9 mouse cellular contexts compared by ENCODE assay signal in the genomic region with DNA sequence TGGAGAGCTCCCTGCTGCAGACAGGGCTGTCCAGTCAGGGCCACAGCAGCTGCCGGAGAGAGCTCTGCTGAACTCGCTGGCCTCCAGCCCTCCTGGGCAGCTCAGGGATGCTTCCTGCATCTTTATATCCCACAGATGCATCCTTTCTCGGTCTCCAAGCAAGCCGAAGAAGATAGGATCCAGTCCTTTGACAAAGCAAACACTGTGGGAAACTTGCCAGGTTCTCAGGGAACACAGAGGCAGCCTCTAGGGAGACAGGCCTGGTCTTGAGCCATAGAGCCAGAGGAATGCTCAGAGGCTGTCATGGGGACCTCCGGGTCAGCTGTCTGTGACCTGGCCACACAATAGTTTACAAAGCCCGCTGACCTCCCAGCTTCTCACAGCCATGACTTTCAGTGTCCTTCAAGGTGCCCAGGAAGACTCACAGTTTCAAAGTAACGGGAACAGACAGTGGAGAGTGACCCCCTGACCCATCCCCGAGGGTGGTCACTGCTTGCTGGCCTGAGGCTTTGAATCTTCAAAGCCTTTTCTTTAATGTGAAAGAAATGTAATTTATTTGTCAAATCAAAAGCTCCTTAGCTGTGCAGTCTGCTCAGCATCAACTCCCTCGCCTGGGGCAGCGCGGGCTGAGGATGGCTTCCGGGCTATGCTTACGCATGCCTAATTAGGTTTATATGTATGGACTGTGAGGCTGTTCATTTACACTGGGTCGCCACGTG.
DNase-seq lines count a peak whose midpoint lies in the region; ATAC-seq lines count a peak whose summit lies in the region.
"Had no signal": no experiment of that assay in that cellular context is flagged by ENCODE, and none has a peak within 500 bp of the region (broad histone marks: within the 10 kb centered on the region; RNA-seq: fewer than 3 reads in every experiment).

No protein-coding gene starts in this region.

- H3K9me3 ChIP-seq in forebrain, embryonic 11.5 days (ENCODE audit: control insufficient read depth, low read length) = no peaks in the 10 kb centered on the region
- H3K9me3 ChIP-seq in hindbrain, embryonic 14.5 days (ENCODE audit: control insufficient read depth, low read length) = no peaks in the 10 kb centered on the region
- H3K9me3 ChIP-seq: limb, embryonic 15.5 days; stomach, embryonic 15.5 days had no signal

- H3K27ac ChIP-seq in forebrain, embryonic 11.5 days (ENCODE audit: low read depth, low read length) = no peak overlapping the region
- H3K27ac ChIP-seq in hindbrain, embryonic 14.5 days = peak overlapping the region; percentile 34; the same call in 1 of the 2 replicates
- H3K27ac ChIP-seq: limb, embryonic 15.5 days; stomach, embryonic 15.5 days had no signal

- DNase-seq in embryo, embryonic 10.5 days (ENCODE audit: low spot score) = peak; percentile 79
- no peak for DNase-seq in forebrain, embryonic 11.5 days (ENCODE audit: low spot score)
- peak; percentile 53 for DNase-seq in hindbrain, embryonic 14.5 days (ENCODE audit: low spot score)
- DNase-seq in lung, postnatal 14 days = peak; percentile 25
- DNase-seq in spleen, adult 18-20 months = no peak
- no peak for DNase-seq in ovary, postnatal 36 days (ENCODE audit: low spot score)
- DNase-seq in cerebellum, adult 8-10 months = no peak

- H3K9ac ChIP-seq in forebrain, embryonic 11.5 days (ENCODE audit: low read length) = no peak overlapping the region
- H3K9ac ChIP-seq in hindbrain, embryonic 14.5 days = peak overlapping the region; percentile 9; the same call in 1 of the 2 replicates
- H3K9ac ChIP-seq: limb, embryonic 15.5 days; stomach, embryonic 15.5 days had no signal

- peaks cover 5% of the 10 kb centered on the region; the same call in 1 of the 2 replicates for H3K4me1 ChIP-seq in forebrain, embryonic 11.5 days (replicated peaks; ENCODE audit: control insufficient read depth, insufficient read depth, low read length)
- H3K4me1 ChIP-seq in hindbrain, embryonic 14.5 days (replicated peaks; ENCODE audit: control insufficient read depth, insufficient read depth, low read length) = peaks cover 46% of the 10 kb centered on the region
- H3K4me1 ChIP-seq: stomach, embryonic 15.5 days had no signal

- no peaks in the 10 kb centered on the region for H3K36me3 ChIP-seq in forebrain, embryonic 11.5 days (ENCODE audit: control insufficient read depth, insufficient read depth, low read length)
- no peaks in the 10 kb centered on the region for H3K36me3 ChIP-seq in hindbrain, embryonic 14.5 days (replicated peaks; ENCODE audit: control insufficient read depth, insufficient read depth)
- H3K36me3 ChIP-seq: limb, embryonic 15.5 days; stomach, embryonic 15.5 days had no signal

- H3K27me3 ChIP-seq in forebrain, embryonic 11.5 days (ENCODE audit: control insufficient read depth, insufficient read depth, low read length) = no peaks in the 10 kb centered on the region
- H3K27me3 ChIP-seq in hindbrain, embryonic 14.5 days (ENCODE audit: control insufficient read depth, insufficient read depth, low read length) = no peaks in the 10 kb centered on the region
- H3K27me3 ChIP-seq: limb, embryonic 15.5 days; stomach, embryonic 15.5 days had no signal

- WGBS in forebrain, embryonic 11.5 days = 18% methylated on average over 15 of the region's 15 CpGs
- 8% methylated on average over 15 of the region's 15 CpGs for WGBS in hindbrain, embryonic 14.5 days

- H3K4me3 ChIP-seq in forebrain, embryonic 11.5 days (ENCODE audit: low read depth, low read length) = no peak overlapping the region
- no peak overlapping the region for H3K4me3 ChIP-seq in hindbrain, embryonic 14.5 days (replicated peaks; ENCODE audit: low read length)
- H3K4me3 ChIP-seq: limb, embryonic 15.5 days; stomach, embryonic 15.5 days had no signal

- no peak overlapping the region for H3K4me2 ChIP-seq in forebrain, embryonic 11.5 days (ENCODE audit: low read depth, low read length, severe bottlenecking)
- H3K4me2 ChIP-seq in hindbrain, embryonic 14.5 days (replicated peaks) = no peak overlapping the region
- H3K4me2 ChIP-seq: limb, embryonic 15.5 days; stomach, embryonic 15.5 days had no signal

- peak; percentile 45; the same call in 1 of the 2 replicates for ATAC-seq in forebrain, embryonic 11.5 days (replicated peaks; ENCODE audit: low FRiP score)
- peak; percentile 46 for ATAC-seq in hindbrain, embryonic 14.5 days (ENCODE audit: low FRiP score)

Comparison
In these comparisons a context has a peak if more than half of its experiments do, and no peak if none do; other contexts are left out.
1. DNase-seq: peak in embryo, embryonic 10.5 days (single experiment), hindbrain, embryonic 14.5 days (single experiment) and lung, postnatal 14 days (single experiment); none in forebrain, embryonic 11.5 days (single experiment), spleen, adult 18-20 months (0 of 2), ovary, postnatal 36 days (single experiment) and cerebellum, adult 8-10 months (single experiment).